Mouse (Mus musculus) heart, embryonic 11.5 days (tissue): Measurements from ENCODE around the gene A630010A05Rik. TPM values are rescaled to one million over a fixed set of nuclear protein-coding genes. Genes with fewer than 3 reads are reported as not detected.
"Not testable (repeated sequence)": the region's sequence is repeated elsewhere in the genome, so short reads cannot be mapped to it uniquely, and the experiment has no call there.

ENCODE experiments used
- ATAC-seq: fragments of 200-750 bp; cut with Nextera tagmentation; replicated peaks from 2 replicates; pipeline ENCODE4 v1.8.0; 2017; ENCODE audit warnings: moderate library complexity; ENCODE audit not compliant: insufficient number of reproducible peaks, low FRiP score, low TSS enrichment
- H3K27ac ChIP-seq: fragments of 300-500 bp; sonication (generic); 2 replicates; pipeline ENCODE4 v1.5.1; 2014; ENCODE audit warnings: mild to moderate bottlenecking, low read depth, low read length
- H3K27me3 ChIP-seq: fragments of 300-500 bp; sonication (generic); 2 replicates; pipeline ENCODE4 v1.6.1; 2014; ENCODE audit warnings: mild to moderate bottlenecking, low read length, mixed read lengths; ENCODE audit not compliant: control insufficient read depth, insufficient read depth
- H3K36me3 ChIP-seq: fragments of 300-500 bp; sonication (generic); 2 replicates; pipeline ENCODE4 v1.6.1; 2014; ENCODE audit warnings: mild to moderate bottlenecking, low read length, moderate library complexity, mixed read lengths; ENCODE audit not compliant: control insufficient read depth, insufficient read depth
- H3K4me1 ChIP-seq: fragments of 300-500 bp; sonication (generic); 2 replicates; pipeline ENCODE4 v1.6.1; 2014; ENCODE audit warnings: low read length; ENCODE audit not compliant: control insufficient read depth, insufficient read depth
- H3K4me2 ChIP-seq: fragments of 300-500 bp; sonication (generic); 2 replicates; pipeline ENCODE4 v1.6.1; 2014; ENCODE audit warnings: mild to moderate bottlenecking, moderate library complexity
- H3K4me3 ChIP-seq: fragments of 300-500 bp; sonication (generic); 2 replicates; pipeline ENCODE4 v1.5.1; 2014; ENCODE audit warnings: low read depth, low read length
- H3K9ac ChIP-seq: fragments of 300-500 bp; sonication (generic); 2 replicates; pipeline ENCODE4 v1.6.1; 2014; ENCODE audit warnings: mild to moderate bottlenecking, low read depth, low read length, moderate library complexity
- H3K9me3 ChIP-seq: fragments of 300-500 bp; sonication (generic); replicated peaks from 2 replicates; pipeline ENCODE4 v1.6.1; 2016; ENCODE audit warnings: low read length; ENCODE audit not compliant: control insufficient read depth
- WGBS: fragments of 180-500 bp; shearing (Covaris S2); extraction: QIAGEN DNeasy Blood & Tissue Kit; methylation state at CpG from one replicate; pipeline ENCODE4 v1.1.7; 2014; ENCODE audit not compliant: insufficient replicate concordance; 5-methylcytosine and 5-hydroxymethylcytosine counted together
- polyA plus RNA-seq: library from polyadenylated mRNA; unstranded; fragments of >200 nt; fragmentation: Nextera tagmentation; extraction: Ambion mirVana; gene quantifications from 2 replicates; pipeline ENCODE4 v1.2.1, GENCODE M21; 2014

Gene A630010A05Rik
- not detected in 2 replicates for polyA plus RNA-seq

GRCm38 (mm10) chr16:14562017-14562416 lies at the start of gene A630010A05Rik:
Gene A630010A05Rik (plus strand): TSS chr16:14562317.
- 81% methylated on average over 1 of the region's 1 CpGs for WGBS
- Histone ChIP-seq H3K9me3 (no peaks in the 10 kb centered on the region), H3K4me1 (no peaks in the 10 kb centered on the region), H3K9ac (no peak within 1 kb of the TSS), H3K4me3 (no peak within 1 kb of the TSS), H3K4me2 (no peak within 1 kb of the TSS), H3K36me3 (no peaks in the 10 kb centered on the region), H3K27me3 (no peaks in the 10 kb centered on the region), H3K27ac (no peak within 1 kb of the TSS)
- ATAC-seq = no peak

GRCm38 (mm10) chr16:14535766-14536165 lies 26.4 kb upstream of the A630010A05Rik start:
- Histone ChIP-seq H3K4me1 (no peaks in the 10 kb centered on the region), H3K27me3 (no peaks in the 10 kb centered on the region), H3K9me3 (no peaks in the 10 kb centered on the region), H3K36me3 (no peaks in the 10 kb centered on the region), H3K4me3 (no peak overlapping the region), H3K4me2 (no peak overlapping the region), H3K27ac (no peak overlapping the region), H3K9ac (no peak overlapping the region)
- ATAC-seq = no peak

GRCm38 (mm10) chr16:14557191-14557590 lies 4.9 kb upstream of the A630010A05Rik start:
- 54% methylated on average over 1 of the region's 1 CpGs for WGBS
- H3K9ac ChIP-seq, ATAC-seq, H3K36me3 ChIP-seq, H3K4me2 ChIP-seq, H3K4me1 ChIP-seq, H3K27ac ChIP-seq, H3K27me3 ChIP-seq, H3K9me3 ChIP-seq, H3K4me3 ChIP-seq: not testable (repeated sequence)

Other genes starting within 250 kb of the A630010A05Rik start
- gene Fopnl, start 244.9 kb upstream of the A630010A05Rik start, polyA plus RNA-seq = 107 and 112 TPM in 2 replicates
- 2.7 and 3.0 TPM in 2 replicates for gene Abcc1, start 200.8 kb upstream of the A630010A05Rik start, polyA plus RNA-seq